Mouse (Mus musculus) cerebellum, postnatal 4 days (tissue): ENCODE measurements around the gene Ccnt1.

Source experiments
- DNase-seq, 2 experiments: peaks; one replicate each; pipeline ENCODE4 v3.0.0; 2022; ENCODE audit warnings: low spot score in 2 of 2, mixed read lengths in 1 of 2

Ccnt1 gene

DNA sequence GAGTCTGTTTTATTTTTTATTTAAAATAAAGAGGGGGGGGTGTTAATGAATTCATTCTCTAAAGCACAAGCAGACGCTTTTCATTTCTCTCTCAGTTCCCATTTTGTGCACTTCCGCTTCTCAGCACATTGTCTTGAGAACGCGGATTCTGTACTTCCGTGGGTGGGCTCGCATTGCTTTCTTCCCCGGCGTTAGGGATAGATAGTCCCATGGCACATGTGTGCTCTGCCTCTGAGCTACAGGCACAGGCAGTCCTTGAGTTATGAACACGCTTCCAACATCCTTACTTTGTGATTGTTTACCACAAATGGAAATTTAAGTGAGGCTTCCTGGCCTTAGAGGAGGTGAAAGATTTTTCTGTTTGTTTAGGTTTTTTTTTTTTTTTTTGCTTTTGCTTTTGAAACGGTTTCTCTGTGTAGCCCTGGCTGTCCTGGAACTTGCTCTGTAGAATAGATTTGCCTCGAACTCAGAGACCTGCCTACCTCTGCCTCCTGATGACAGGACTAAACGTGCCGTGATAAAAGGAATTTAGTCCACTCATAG is 59.3 kb downstream of the Ccnt1 start:
- DNase-seq = no peak

DNA sequence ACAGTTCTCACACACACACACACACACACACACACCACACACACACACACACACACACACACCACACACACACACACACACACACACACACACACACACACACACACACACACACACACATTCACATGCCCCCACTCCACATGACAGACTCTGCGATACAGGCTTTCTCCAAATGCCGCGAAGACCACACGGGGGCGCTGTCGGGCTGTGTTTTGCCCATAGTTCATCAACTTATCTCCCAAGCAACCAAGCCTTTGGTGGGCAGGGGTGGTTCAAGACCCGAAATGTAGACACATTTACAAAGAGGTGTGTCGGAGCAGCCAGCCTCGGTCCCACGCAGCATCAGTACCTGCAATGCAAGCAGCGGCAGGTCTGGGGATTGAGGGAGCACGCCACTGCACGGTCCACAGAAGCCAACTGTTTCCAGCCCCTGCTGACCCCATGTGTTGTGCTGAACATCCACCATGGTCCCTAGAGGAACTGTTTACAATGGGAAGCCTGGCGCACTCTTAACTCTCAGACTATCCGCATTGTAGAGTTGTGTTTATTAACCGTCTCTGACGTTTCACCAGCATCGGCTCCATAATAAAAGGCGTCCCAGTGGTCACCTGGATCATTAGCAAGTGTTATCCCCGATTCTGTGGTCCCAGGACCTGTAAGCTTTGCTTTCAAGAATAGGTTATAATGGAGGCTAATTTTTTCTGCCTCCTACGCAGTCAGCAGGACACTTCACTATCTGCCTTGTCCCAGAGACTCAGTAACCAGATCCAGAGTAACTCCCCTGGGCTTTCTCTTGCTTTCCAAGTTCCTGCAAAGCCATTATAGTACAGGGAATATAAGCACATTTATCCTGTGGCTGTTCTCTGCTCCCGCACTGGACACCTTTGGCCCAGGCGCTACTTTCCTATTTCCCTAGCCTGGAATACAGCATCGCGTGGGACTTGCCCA is 60.0 kb downstream of the Ccnt1 start:
- DNase-seq = peak; percentile 66 to 76

DNA sequence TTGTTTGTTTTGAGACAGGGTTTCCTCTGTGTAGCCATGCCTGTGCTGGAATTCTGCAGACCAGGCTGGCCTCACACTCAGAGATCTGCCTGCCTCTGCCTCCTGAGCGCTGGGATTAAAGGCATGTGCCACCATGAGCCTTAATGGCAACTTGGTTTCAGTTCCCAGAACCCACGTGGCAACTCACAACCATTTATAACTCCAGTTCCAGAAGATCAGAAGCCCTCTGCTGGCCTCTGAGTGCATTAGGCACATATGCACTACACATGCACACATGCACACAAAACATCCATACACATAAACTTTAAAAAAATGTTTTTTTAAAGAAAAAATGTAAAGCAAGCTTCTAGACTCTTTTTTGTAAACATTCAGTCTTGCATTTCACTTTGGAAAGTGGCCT is 61.3 kb downstream of the Ccnt1 start:
- no peak for DNase-seq

DNA sequence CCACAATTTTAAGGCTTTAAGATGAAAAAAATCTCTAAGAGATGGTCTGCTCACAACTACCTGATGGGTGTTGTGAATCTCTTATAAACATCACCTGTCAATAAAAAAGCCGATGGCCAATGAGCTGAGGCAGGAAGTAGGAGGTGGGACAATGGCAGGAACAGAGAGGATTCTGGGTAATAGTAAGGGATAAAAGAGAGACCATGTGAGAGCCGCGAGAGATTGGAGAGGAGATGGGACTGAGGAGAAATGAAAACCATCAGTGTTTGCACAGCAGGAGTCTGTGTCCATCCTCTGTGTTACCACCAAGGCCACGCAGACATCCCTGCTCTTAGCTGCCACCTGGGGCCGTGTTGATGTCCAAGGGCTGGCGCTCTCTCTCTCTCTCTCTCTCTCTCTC is 63.4 kb downstream of the Ccnt1 start:
- no peak for DNase-seq

DNA sequence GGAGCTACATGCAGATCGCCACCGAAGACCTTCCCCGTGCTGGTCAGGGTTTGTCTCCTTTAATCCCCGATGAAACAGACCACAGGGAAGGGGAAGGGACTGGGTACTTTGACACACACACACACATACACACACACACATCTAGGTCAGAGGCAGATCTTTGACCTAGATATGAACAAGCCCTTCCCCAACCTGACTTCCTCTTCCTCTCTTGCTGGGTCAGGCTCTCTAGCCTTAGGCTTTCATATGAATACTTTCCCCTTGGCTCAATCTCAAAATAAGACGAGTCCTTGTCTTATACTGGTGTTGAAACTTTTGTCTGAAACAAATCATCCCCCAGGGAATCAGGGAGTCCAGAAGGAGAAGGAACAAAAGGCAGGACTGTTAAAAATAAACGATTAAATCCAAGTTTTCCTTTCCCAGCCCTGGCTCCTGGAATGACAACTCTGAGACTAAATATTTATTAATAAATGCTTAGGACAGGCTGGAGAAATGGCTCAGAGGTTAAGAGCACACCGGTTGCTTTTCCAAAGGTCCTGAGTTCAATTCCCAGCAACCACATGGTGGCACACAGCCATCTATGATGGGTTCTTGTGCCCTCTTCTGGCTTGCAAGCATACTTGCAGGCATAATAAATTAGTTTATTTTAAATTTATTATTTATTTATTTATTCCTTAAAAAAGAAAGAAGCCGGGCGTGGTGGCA is 64.3 kb downstream of the Ccnt1 start:
- no peak for DNase-seq

DNA sequence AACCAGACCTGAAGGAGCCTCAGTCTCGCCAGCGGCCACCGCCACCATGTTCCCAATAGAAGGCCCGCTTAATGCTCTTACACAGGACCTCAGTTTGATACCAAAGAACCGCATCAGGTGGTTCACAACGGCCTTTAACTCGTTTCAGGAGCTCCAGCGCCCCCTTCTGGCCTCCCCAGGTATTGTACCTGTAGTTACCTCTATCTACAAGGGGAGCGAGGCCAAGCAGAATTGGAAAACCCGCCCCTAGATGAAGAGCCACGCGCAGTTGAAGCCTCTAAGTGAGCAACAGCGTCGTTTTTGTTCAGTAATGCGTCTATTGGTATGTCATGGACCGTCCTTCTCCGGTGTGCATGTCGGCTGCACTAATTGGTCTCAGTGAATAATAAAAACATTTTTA is 66.2 kb downstream of the Ccnt1 start:
- peak; percentile 64 to 66 for DNase-seq

DNA sequence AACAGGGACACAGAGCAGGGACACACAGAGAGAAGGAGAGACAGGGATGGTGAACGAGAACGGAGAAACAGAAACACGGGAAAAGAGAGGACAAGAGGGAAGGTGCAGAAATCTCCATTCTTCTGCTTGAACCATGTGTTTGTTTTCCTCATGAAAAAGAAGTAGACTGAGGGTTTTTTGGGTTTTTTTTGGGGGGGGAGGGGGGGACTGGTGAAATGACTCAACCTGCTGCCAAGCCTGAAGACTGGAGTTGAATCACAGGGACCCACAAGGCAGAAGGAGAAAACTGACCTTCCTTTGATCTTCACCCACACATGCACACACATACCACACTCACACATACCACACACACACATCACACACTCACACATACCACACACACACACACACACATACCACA is 67.4 kb downstream of the Ccnt1 start:
- DNase-seq = no peak

DNA sequence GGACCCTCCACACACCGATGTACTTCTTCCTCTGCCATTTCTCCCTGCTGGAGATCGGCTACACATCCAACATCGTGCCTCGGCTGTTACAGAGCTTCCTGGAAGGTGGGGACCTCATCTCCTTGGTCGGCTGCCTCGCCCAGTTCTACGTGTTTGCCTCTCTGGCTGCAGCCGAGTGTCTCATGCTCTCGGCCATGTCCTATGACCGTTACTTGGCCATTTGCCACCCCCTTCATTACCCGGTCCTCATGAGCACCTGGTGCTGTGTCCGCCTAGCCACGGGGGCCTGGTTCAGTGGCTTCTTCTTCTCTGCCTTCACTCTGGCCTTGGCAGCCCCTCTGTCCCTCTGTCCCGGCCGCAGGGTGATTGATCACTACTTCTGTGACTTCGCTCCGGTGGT is 73.1 kb downstream of the Ccnt1 start:
- DNase-seq = no peak

DNA sequence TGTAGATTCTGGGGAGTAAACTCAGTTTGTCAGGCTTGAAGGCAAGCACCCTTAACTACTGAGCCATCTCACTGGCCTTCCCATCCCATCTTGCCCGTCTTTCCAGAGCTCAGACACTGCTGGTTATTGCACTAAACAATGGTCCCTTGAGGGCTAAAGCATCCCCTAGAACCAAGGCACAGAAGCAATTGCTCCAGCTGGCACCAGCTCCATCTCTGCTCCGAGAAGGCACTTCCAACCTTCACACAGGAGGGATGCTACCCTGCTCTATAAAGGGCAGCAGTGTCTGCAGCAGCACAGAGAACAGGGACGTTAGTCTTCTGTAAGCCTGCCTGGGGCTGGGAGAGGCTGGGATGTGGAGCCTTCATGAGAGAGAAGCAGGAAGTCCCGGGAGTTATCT is 78.6 kb downstream of the Ccnt1 start, which contains the start of gene Olfr279:
Gene Olfr279, plus strand, starts transcription at position 301 of the 400 bp plus-strand sequence.
- DNase-seq = no peak

DNA sequence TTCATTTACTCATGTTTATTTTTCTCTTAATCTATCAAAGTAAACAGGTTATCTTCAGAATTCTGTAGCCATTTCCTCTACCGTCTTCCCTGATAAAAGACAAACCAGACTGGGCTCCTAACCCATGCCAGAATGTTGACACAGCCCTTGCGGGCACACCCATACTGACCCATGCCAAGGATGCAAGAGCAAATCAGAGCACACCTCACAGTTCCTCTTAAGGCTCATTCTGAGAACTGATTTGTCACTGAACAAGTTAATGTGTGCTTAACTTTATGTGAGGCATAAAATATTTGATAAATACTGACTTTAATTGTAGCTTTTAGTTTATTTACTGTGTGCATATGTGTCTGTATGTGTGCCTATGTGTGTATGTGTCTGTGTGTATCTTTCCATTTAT is 79.4 kb downstream of the Ccnt1 start:
- DNase-seq = no peak
